Mouse (Mus musculus): ENCODE measurements around the gene Prss47. TPM values are rescaled to one million over a fixed set of nuclear protein-coding genes. Genes with fewer than 3 reads are reported as not detected.

Gene Prss47
- polyA plus RNA-seq, 1 experiment = not detected

- no peak overlapping the region for H3K4me2 ChIP-seq (ENCODE audit: low read depth)
- TF ChIP-seq TCF3 (IDR thresholded peaks at IDR 0.05; ENCODE audit: insufficient read length, low read depth) (no peak), MYOD1 (IDR thresholded peaks at IDR 0.05; ENCODE audit: control insufficient read depth in 1 of 3, insufficient read length in 2 of 3, low read depth in 2 of 3) (no peak), USF1 (IDR thresholded peaks at IDR 0.05; ENCODE audit: low read depth) (no peak), MYOG (IDR thresholded peaks at IDR 0.05; ENCODE audit: control insufficient read depth in 1 of 3, insufficient read depth in 1 of 3, insufficient read length in 2 of 3, low read depth in 2 of 3) (no peak), E2F4 (IDR thresholded peaks at IDR 0.05; ENCODE audit: insufficient read depth) (no peak), SRF (IDR thresholded peaks at IDR 0.05; ENCODE audit: control insufficient read depth, insufficient read length, low read depth) (no peak), POLR2A (IDR thresholded peaks at IDR 0.05; ENCODE audit: insufficient read length, low read depth) (no peak), CEBPB (IDR thresholded peaks at IDR 0.05; ENCODE audit: insufficient read depth, poor library complexity, severe bottlenecking) (no peak)
- no peaks in the 10 kb centered on the region for H3K27me3 ChIP-seq (ENCODE audit: control insufficient read depth, insufficient read depth, insufficient read length)
- H3K4me3 ChIP-seq = no peak overlapping the region
- no peak overlapping the region for H3ac ChIP-seq (ENCODE audit: control insufficient read depth, insufficient read length)
- no peaks in the 10 kb centered on the region for H3K36me3 ChIP-seq (ENCODE audit: control insufficient read depth, insufficient read depth)
- no peaks in the 10 kb centered on the region for H3K79me2 ChIP-seq (ENCODE audit: control insufficient read depth, insufficient read depth)
Measured at GRCm38 (mm10) chr13:65007971-65008370, 44.6 kb downstream of the Prss47 start.

GRCm38 (mm10) chr13:65006760-65007159 is 45.8 kb downstream of the Prss47 start:
- no peak for TF ChIP-seq TCF3 (IDR thresholded peaks at IDR 0.05; ENCODE audit: insufficient read length, low read depth)
- no peak for TF ChIP-seq USF1 (IDR thresholded peaks at IDR 0.05; ENCODE audit: low read depth)
- TF ChIP-seq MYOD1 (IDR thresholded peaks at IDR 0.05; ENCODE audit: control insufficient read depth in 1 of 3, insufficient read length in 2 of 3, low read depth in 2 of 3) = no peak
- TF ChIP-seq CEBPB (IDR thresholded peaks at IDR 0.05; ENCODE audit: insufficient read depth, poor library complexity, severe bottlenecking) = no peak
- TF ChIP-seq TCF12 (IDR thresholded peaks at IDR 0.05; ENCODE audit: insufficient read depth, poor library complexity, severe bottlenecking) = no peak
- TF ChIP-seq POLR2AphosphoS2 (IDR thresholded peaks at IDR 0.05; ENCODE audit: insufficient read length, low read depth) = no peak
- no peak for TF ChIP-seq SRF (IDR thresholded peaks at IDR 0.05; ENCODE audit: control insufficient read depth, insufficient read length, low read depth)
- TF ChIP-seq POLR2A (IDR thresholded peaks at IDR 0.05; ENCODE audit: insufficient read length, low read depth) = no peak
- no peak for TF ChIP-seq MYOG (IDR thresholded peaks at IDR 0.05; ENCODE audit: control insufficient read depth in 1 of 3, insufficient read depth in 1 of 3, insufficient read length in 2 of 3, low read depth in 2 of 3)
- TF ChIP-seq MAX (IDR thresholded peaks at IDR 0.05; ENCODE audit: low read depth) = no peak
- no peak for TF ChIP-seq E2F4 (IDR thresholded peaks at IDR 0.05; ENCODE audit: insufficient read depth)
- TF ChIP-seq REST (IDR thresholded peaks at IDR 0.05; ENCODE audit: insufficient read depth, insufficient read length) = no peak
- Histone ChIP-seq H3K4me2 (ENCODE audit: low read depth) (no peak overlapping the region), H3K79me2 (ENCODE audit: control insufficient read depth, insufficient read depth) (no peaks in the 10 kb centered on the region), H3ac (ENCODE audit: control insufficient read depth, insufficient read length) (no peak overlapping the region), H3K27me3 (ENCODE audit: control insufficient read depth, insufficient read depth, insufficient read length) (no peaks in the 10 kb centered on the region), H3K4me3 (no peak overlapping the region), H3K36me3 (ENCODE audit: control insufficient read depth, insufficient read depth) (no peaks in the 10 kb centered on the region)

GRCm38 (mm10) chr13:65005414-65005813 is 47.1 kb downstream of the Prss47 start:
- H3K4me3 ChIP-seq = no peak overlapping the region
- TF ChIP-seq USF1 (IDR thresholded peaks at IDR 0.05; ENCODE audit: low read depth) (no peak), POLR2AphosphoS2 (IDR thresholded peaks at IDR 0.05; ENCODE audit: insufficient read length, low read depth) (no peak), SRF (IDR thresholded peaks at IDR 0.05; ENCODE audit: control insufficient read depth, insufficient read length, low read depth) (no peak), CEBPB (IDR thresholded peaks at IDR 0.05; ENCODE audit: insufficient read depth, poor library complexity, severe bottlenecking) (no peak), REST (IDR thresholded peaks at IDR 0.05; ENCODE audit: insufficient read depth, insufficient read length) (no peak), MYOD1 (IDR thresholded peaks at IDR 0.05; ENCODE audit: control insufficient read depth in 1 of 3, insufficient read length in 2 of 3, low read depth in 2 of 3) (no peak), TCF3 (IDR thresholded peaks at IDR 0.05; ENCODE audit: insufficient read length, low read depth) (no peak), E2F4 (IDR thresholded peaks at IDR 0.05; ENCODE audit: insufficient read depth) (no peak), MAX (IDR thresholded peaks at IDR 0.05; ENCODE audit: low read depth) (no peak), POLR2A (IDR thresholded peaks at IDR 0.05; ENCODE audit: insufficient read length, low read depth) (no peak), MYOG (IDR thresholded peaks at IDR 0.05; ENCODE audit: control insufficient read depth in 1 of 3, insufficient read depth in 1 of 3, insufficient read length in 2 of 3, low read depth in 2 of 3) (no peak), TCF12 (IDR thresholded peaks at IDR 0.05; ENCODE audit: insufficient read depth, poor library complexity, severe bottlenecking) (no peak)
- no peaks in the 10 kb centered on the region for H3K36me3 ChIP-seq (ENCODE audit: control insufficient read depth, insufficient read depth)
- H3K4me2 ChIP-seq (ENCODE audit: low read depth) = no peak overlapping the region
- no peaks in the 10 kb centered on the region for H3K79me2 ChIP-seq (ENCODE audit: control insufficient read depth, insufficient read depth)
- no peaks in the 10 kb centered on the region for H3K27me3 ChIP-seq (ENCODE audit: control insufficient read depth, insufficient read depth, insufficient read length)
- H3ac ChIP-seq (ENCODE audit: control insufficient read depth, insufficient read length) = no peak overlapping the region

Other genes starting within 250 kb of the Prss47 start
- gene Cntnap3, start 148.8 kb downstream of the Prss47 start, polyA plus RNA-seq (2012; fragmentation: generic; extraction: Trizol) = 0.02 TPM
- not detected for gene Spata31, start 135.4 kb downstream of the Prss47 start, polyA plus RNA-seq (2012; fragmentation: generic; extraction: Trizol)
- not detected for gene Spata31d1c, start 19.7 kb downstream of the Prss47 start, polyA plus RNA-seq (2012; fragmentation: generic; extraction: Trizol)
- gene Mfsd14b, start 60.2 kb upstream of the Prss47 start, polyA plus RNA-seq (2012; fragmentation: generic; extraction: Trizol) = 6.0 TPM
- gene Olfr465-ps1, start 85.3 kb upstream of the Prss47 start, polyA plus RNA-seq (2012; fragmentation: generic; extraction: Trizol) = not detected
- not detected for gene Olfr466, start 97.5 kb upstream of the Prss47 start, polyA plus RNA-seq (2012; fragmentation: generic; extraction: Trizol)
- not detected for gene Nlrp4f, start 153.2 kb upstream of the Prss47 start, polyA plus RNA-seq (2012; fragmentation: generic; extraction: Trizol)
- gene Gm10775, start 206.8 kb upstream of the Prss47 start, polyA plus RNA-seq (2012; fragmentation: generic; extraction: Trizol) = not detected
- gene Zfp369, start 226.1 kb upstream of the Prss47 start, polyA plus RNA-seq (2012; fragmentation: generic; extraction: Trizol) = 11.9 TPM